Mouse (Mus musculus): ENCODE measurements around the gene Svopl. TPM values are rescaled to one million over a fixed set of nuclear protein-coding genes. Genes with fewer than 3 reads are reported as not detected.
A peak's percentile ranks its signal among the peaks of the same experiment; 100 is the strongest.

Svopl gene
- 1.8 and 2.4 TPM in 2 replicates for polyA plus RNA-seq (2016; fragmentation: Nextera tagmentation; extraction: Ambion mirVana)

- 17% methylated on average over 6 of the region's 6 CpGs for WGBS
- H3K4me3 ChIP-seq: peak within 1 kb of the TSS; percentile 38; the same call in 1 of the 2 replicates
- H3K27me3 ChIP-seq (replicated peaks; ENCODE audit: low read depth, poor library complexity, severe bottlenecking): no peaks in the 10 kb centered on the region
- peak within 1 kb of the TSS; percentile 48; the same call in 1 of the 2 replicates for H3K27ac ChIP-seq (replicated peaks)
- H3K36me3 ChIP-seq (replicated peaks): no peaks in the 10 kb centered on the region
- peak; percentile 63 for DNase-seq (ENCODE audit: low spot score)
- peaks cover 36% of the 10 kb centered on the region for H3K4me1 ChIP-seq
- peaks cover 6% of the 10 kb centered on the region; the same call in 1 of the 2 replicates for H3K9me3 ChIP-seq
Observed at GRCm38 (mm10) chr6:38046838-38047237, at the start of gene Svopl. TSS of gene Svopl (minus strand) at chr6:38046996.

DNA sequence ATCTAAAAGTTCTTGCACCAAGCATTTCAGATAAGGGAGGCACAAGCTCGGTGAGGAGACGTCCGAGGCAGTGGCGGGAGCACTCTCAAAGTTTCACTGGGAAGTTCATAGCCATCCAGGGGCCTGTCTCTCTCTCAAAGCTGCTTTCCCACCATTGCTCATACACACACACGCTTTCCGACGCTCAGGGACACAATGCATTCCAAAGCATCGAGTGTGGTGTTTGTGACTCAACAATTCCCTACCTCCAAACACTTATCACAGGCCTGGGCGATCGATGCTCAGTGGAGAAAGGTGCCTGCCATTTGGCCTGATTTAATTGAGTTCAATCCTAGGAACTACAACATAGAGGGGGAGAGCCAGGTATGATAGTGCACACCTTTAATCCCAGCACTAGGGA is 47.9 kb upstream of the Svopl start:
- no peaks in the 10 kb centered on the region for H3K9me3 ChIP-seq
- H3K4me1 ChIP-seq: peaks cover 4% of the 10 kb centered on the region; the same call in 1 of the 2 replicates
- DNase-seq (ENCODE audit: low spot score): no peak
- H3K4me3 ChIP-seq: no peak overlapping the region
- no peaks in the 10 kb centered on the region for H3K36me3 ChIP-seq (replicated peaks)
- no peaks in the 10 kb centered on the region for H3K27me3 ChIP-seq (replicated peaks; ENCODE audit: low read depth, poor library complexity, severe bottlenecking)
- WGBS: 91% methylated on average over 10 of the region's 10 CpGs
- H3K27ac ChIP-seq (replicated peaks): no peak overlapping the region

- H3K27me3 ChIP-seq (replicated peaks; ENCODE audit: low read depth, poor library complexity, severe bottlenecking): no peaks in the 10 kb centered on the region
- WGBS: 93% methylated on average over 8 of the region's 8 CpGs
- H3K36me3 ChIP-seq (replicated peaks): no peaks in the 10 kb centered on the region
- H3K27ac ChIP-seq (replicated peaks): no peak overlapping the region
- H3K9me3 ChIP-seq: no peaks in the 10 kb centered on the region
- DNase-seq (ENCODE audit: low spot score): no peak
- H3K4me3 ChIP-seq: no peak overlapping the region
- peaks cover 4% of the 10 kb centered on the region; the same call in 1 of the 2 replicates for H3K4me1 ChIP-seq
Observed at GRCm38 (mm10) chr6:38092539-38092938, 45.7 kb upstream of the Svopl start.

DNA sequence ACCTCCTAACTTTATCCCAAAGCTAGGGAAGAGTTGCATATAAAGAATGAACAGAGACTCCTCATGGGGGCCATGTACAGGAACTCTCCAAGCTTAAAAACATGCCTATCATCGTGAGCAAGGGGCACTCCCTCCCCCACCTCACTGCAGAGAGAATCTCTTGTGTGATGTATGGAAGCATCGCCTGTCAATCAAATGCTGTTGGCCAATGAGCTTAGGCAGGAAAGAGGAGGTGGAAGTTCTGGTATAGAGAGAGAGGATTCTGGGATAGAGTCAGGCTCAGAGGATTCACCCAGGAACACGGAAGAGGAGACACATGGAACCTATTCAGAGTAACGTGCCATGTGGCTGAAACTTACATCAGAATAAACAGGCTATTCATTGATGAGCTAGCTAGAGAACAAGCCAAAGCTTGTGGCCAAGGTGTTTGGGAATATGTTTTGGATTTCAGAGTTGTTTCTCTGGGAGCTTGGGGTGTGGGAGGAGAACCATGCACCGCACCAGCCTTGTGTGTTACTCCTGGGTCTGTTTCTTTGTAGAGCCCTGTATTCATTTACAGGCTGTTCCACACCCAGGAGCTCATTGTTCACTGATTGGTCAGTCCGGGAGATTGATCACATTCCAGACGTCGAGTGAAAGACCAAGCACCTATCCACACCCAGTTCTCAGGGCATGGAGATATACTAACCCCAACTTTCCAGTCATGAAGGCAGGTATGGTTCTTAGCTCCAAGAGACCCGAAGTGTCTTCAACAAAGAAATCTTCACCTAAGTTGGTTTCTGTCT is 40.6 kb upstream of the Svopl start:
- Histone ChIP-seq H3K27ac (replicated peaks) (no peak overlapping the region), H3K36me3 (replicated peaks) (no peaks in the 10 kb centered on the region), H3K4me3 (no peak overlapping the region), H3K27me3 (replicated peaks; ENCODE audit: low read depth, poor library complexity, severe bottlenecking) (no peaks in the 10 kb centered on the region), H3K4me1 (no peaks in the 10 kb centered on the region), H3K9me3 (no peaks in the 10 kb centered on the region)
- DNase-seq (ENCODE audit: low spot score): no peak
- 75% methylated on average over 9 of the region's 9 CpGs for WGBS

DNA sequence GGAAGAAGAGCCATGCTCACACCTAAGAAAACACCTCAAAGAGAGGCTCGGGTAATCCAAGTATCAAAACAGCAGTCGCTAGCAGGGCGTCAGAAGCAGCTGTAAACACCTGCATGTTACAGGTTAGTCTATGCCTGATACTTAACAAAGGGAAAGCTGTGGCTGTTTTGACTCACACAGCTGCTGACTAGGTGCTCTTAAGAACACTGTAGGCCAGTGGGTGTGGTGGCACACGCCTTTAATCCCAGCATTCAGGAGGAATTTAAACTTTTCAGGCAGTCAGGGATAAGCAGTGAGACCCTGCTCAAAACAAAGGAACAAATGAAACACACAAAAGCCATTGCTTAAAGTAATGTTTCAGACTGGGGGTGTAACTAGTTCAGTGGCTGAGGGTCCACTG is 36.4 kb upstream of the Svopl start:
- WGBS: 40% methylated on average over 4 of the region's 4 CpGs
- Histone ChIP-seq H3K9me3 (no peaks in the 10 kb centered on the region), H3K4me1 (peaks cover 11% of the 10 kb centered on the region), H3K27me3 (replicated peaks; ENCODE audit: low read depth, poor library complexity, severe bottlenecking) (no peaks in the 10 kb centered on the region), H3K27ac (replicated peaks) (no peak overlapping the region), H3K36me3 (replicated peaks) (no peaks in the 10 kb centered on the region), H3K4me3 (no peak overlapping the region)
- no peak for DNase-seq (ENCODE audit: low spot score)

DNA sequence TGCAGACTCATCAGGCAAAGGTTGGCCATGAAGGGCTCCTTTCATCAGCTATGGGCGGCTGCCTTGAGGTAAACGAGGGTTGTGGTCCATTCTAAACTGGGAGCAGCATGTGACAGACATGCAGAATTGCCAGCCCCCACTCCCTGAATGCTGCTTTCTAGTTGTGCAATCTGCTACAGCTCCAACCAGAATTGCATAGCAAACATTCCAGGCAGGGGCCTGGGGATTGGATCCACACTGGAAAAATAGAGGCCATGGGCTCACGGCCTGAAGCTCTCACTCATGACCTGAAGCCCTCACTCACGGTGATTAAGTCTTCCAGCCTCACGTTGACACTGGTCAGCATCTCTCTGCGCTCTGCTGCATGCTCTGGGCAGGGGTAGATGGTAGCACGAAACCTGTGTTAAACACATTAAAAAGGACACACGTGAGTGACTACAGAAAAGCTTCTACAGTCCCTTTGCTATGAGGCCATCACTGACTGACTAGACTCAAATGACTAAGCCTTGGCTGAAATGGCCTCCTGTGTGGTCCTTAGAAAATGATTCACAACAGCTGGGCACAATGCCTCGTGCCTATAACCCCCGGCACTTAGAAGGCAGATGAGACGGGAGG is 35.0 kb upstream of the Svopl start:
- Histone ChIP-seq H3K27me3 (replicated peaks; ENCODE audit: low read depth, poor library complexity, severe bottlenecking) (no peaks in the 10 kb centered on the region), H3K4me1 (peaks cover 11% of the 10 kb centered on the region), H3K9me3 (no peaks in the 10 kb centered on the region), H3K4me3 (no peak overlapping the region), H3K36me3 (replicated peaks) (no peaks in the 10 kb centered on the region), H3K27ac (replicated peaks) (no peak overlapping the region)
- peak; percentile 18 for DNase-seq (ENCODE audit: low spot score)
- WGBS: 55% methylated on average over 11 of the region's 11 CpGs

- no peak for DNase-seq (ENCODE audit: low spot score)
- no peaks in the 10 kb centered on the region for H3K27me3 ChIP-seq (replicated peaks; ENCODE audit: low read depth, poor library complexity, severe bottlenecking)
- H3K4me3 ChIP-seq: no peak overlapping the region
- H3K9me3 ChIP-seq: peaks cover under 1% of the 10 kb centered on the region; the same call in 1 of the 2 replicates
- 65% methylated on average over 4 of the region's 4 CpGs for WGBS
- no peaks in the 10 kb centered on the region for H3K36me3 ChIP-seq (replicated peaks)
- no peak overlapping the region for H3K27ac ChIP-seq (replicated peaks)
- H3K4me1 ChIP-seq: peaks cover 11% of the 10 kb centered on the region
Observed at GRCm38 (mm10) chr6:38080364-38080763, 33.6 kb upstream of the Svopl start.

DNA sequence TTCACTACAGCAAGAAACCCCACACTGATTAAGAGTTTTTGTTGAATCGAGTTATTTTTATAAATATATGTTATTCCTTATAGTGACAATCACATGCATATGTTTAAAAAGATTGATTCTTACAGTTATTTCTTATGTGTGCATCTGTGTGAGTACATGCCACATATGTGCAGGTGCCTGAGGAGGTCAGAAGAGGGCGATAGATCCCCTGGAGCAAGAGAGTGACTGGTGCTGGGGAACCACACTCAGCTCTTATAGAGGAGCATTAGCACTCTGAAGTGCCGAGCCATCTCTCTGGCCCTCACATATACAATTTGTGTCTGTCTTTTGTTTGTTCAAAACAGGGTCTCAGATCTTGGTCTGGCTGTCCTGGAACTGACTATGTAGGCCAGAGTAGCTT is 26.8 kb upstream of the Svopl start:
- WGBS: 84% methylated on average over 3 of the region's 3 CpGs
- Histone ChIP-seq H3K36me3 (replicated peaks) (no peaks in the 10 kb centered on the region), H3K4me3 (no peak overlapping the region), H3K27me3 (replicated peaks; ENCODE audit: low read depth, poor library complexity, severe bottlenecking) (no peaks in the 10 kb centered on the region), H3K27ac (replicated peaks) (no peak overlapping the region), H3K9me3 (peaks cover 7% of the 10 kb centered on the region; the same call in 1 of the 2 replicates), H3K4me1 (0 out of 2 replicates have a peak, but pooled peaks cover 2% of the 10 kb centered on the region)
- no peak for DNase-seq (ENCODE audit: low spot score)

GRCm38 (mm10) chr6:38072137-38072796 is 25.5 kb upstream of the Svopl start:
- DNase-seq (ENCODE audit: low spot score): no peak
- H3K36me3 ChIP-seq (replicated peaks): no peaks in the 10 kb centered on the region
- H3K27ac ChIP-seq (replicated peaks): no peak overlapping the region
- 81% methylated on average over 5 of the region's 5 CpGs for WGBS
- H3K27me3 ChIP-seq (replicated peaks; ENCODE audit: low read depth, poor library complexity, severe bottlenecking): no peaks in the 10 kb centered on the region
- 0 out of 2 replicates have a peak, but pooled peaks cover 2% of the 10 kb centered on the region for H3K4me1 ChIP-seq
- H3K4me3 ChIP-seq: no peak overlapping the region
- H3K9me3 ChIP-seq: peaks cover 7% of the 10 kb centered on the region; the same call in 1 of the 2 replicates

DNA sequence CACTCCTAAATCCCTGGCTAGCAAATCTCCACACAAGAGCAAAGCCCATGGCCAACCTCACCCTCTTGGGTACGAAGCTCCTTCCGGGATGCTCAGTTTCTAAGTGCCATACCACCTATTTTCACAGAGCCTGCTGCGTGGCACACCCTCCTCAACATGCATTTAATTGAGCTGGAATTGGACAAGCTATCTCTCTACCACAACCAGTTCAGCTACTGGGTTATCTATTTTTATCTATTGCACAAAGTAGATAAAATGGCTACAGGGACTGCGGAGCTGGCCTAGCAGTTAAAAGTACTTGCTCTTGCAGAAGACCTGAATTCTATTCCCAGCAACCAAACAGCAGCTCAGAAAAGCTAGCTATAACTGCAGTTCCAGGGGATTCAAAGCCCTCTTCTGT is 24.5 kb upstream of the Svopl start:
- 0 out of 2 replicates have a peak, but pooled peaks cover 2% of the 10 kb centered on the region for H3K4me1 ChIP-seq
- WGBS: 93% methylated on average over 4 of the region's 4 CpGs
- H3K27ac ChIP-seq (replicated peaks): no peak overlapping the region
- H3K4me3 ChIP-seq: no peak overlapping the region
- peaks cover 7% of the 10 kb centered on the region; the same call in 1 of the 2 replicates for H3K9me3 ChIP-seq
- DNase-seq (ENCODE audit: low spot score): no peak
- H3K36me3 ChIP-seq (replicated peaks): no peaks in the 10 kb centered on the region
- H3K27me3 ChIP-seq (replicated peaks; ENCODE audit: low read depth, poor library complexity, severe bottlenecking): no peaks in the 10 kb centered on the region

- H3K27me3 ChIP-seq (replicated peaks; ENCODE audit: low read depth, poor library complexity, severe bottlenecking): no peaks in the 10 kb centered on the region
- H3K36me3 ChIP-seq (replicated peaks): no peaks in the 10 kb centered on the region
- DNase-seq (ENCODE audit: low spot score): peak; percentile 71
- H3K4me1 ChIP-seq: peaks cover 9% of the 10 kb centered on the region; the same call in 1 of the 2 replicates
- WGBS: 5% methylated on average over 5 of the region's 5 CpGs
- H3K4me3 ChIP-seq: no peak overlapping the region
- peaks cover 12% of the 10 kb centered on the region; the same call in 1 of the 2 replicates for H3K9me3 ChIP-seq
- H3K27ac ChIP-seq (replicated peaks): no peak overlapping the region
Observed at GRCm38 (mm10) chr6:38066215-38066614, 19.4 kb upstream of the Svopl start.

GRCm38 (mm10) chr6:38065501-38066122 is 18.8 kb upstream of the Svopl start:
- Histone ChIP-seq H3K9me3 (peaks cover 12% of the 10 kb centered on the region; the same call in 1 of the 2 replicates), H3K27ac (replicated peaks) (no peak overlapping the region), H3K36me3 (replicated peaks) (no peaks in the 10 kb centered on the region), H3K4me3 (no peak overlapping the region), H3K27me3 (replicated peaks; ENCODE audit: low read depth, poor library complexity, severe bottlenecking) (no peaks in the 10 kb centered on the region), H3K4me1 (peaks cover 9% of the 10 kb centered on the region; the same call in 1 of the 2 replicates)
- DNase-seq (ENCODE audit: low spot score): no peak
- WGBS: 79% methylated on average over 11 of the region's 11 CpGs
